Mouse (Mus musculus) frontal cortex, postnatal 36 days (tissue): ENCODE results near the gene Agtrap.
A peak's percentile ranks its signal among the peaks of the same experiment; 100 is the strongest.
"Not testable (repeated sequence)": the region's sequence is repeated elsewhere in the genome, so short reads cannot be mapped to it uniquely, and the experiment has no call there.

Experiments
- DNase-seq, 2 experiments: peaks; one replicate each; pipeline ENCODE4 v3.0.0; 2022; ENCODE audit warnings: low spot score in 2 of 2

Agtrap gene

DNA sequence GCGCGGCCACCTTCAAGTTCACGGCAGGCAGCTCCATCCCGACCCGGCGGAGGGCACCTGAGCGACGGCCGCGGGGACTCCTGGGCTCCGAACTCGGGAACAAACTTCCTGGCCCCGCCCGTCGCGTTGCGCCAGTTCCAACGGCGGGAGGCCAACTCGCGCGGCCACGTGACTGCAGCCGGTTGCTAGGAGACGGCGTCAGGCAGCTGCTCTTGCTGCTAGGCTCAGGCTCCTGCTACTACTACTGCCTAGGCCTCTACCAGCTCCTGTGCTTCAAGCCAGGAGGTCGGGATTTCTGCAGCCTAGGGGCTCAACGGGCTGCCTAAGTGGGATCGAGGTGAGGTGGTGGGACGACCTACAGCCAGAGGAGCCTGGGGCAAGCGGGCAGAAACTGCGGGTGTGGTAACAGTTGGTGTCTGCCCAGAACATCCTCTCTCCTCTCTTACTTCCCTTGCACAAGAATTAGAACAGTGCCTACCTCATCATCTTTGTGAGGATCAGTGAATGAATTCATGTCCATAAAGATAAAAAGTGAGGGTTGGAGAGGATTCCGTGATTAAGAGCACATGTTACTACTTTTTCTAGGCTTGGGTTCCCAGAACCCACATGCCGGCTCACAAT is at the start of gene Agtrap:
TSS of gene Agtrap (minus strand) at position 125 of the 621 bp plus-strand sequence.
- peak; percentile 91 to 93 for DNase-seq

DNA sequence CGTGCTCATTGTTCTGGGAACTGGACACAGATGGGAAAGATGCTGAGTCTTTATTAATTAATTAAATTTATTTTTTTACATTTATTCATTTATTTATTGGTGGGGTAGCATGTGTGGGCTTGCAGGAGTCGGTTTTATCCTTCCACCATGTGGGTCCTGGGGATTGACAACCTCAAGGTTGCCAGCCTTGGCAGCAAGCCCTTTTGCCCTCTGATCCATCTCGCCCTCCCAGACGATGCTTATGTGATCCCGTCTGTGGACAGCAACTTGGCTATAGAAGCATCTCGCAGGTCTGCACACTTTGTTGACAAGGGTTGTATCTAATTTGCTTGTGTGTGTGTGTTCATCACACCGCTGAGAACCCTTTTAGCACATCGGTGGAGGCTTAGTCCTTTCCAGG is 49.7 kb upstream of the Agtrap start:
- DNase-seq = no peak

DNA sequence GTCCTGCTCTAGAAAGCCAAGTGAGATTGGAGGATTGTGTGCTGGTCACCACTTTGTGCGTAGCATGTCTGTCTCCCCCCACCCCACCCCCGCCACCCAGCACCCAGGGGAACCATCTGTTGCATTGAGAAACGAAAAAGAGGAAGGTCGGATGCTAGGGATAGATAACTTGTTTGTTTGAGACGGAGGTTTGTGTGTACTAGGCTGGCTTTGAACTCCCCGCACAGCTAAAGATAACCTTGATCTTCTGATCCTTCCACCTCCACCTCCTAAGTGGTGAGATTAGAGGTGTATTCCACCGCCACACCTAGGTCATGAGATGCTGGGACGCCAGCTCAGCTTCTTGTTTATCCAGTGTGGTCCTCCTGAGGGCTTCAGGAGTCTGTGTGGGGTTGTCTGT is 47.2 kb upstream of the Agtrap start:
- DNase-seq = no peak

DNA sequence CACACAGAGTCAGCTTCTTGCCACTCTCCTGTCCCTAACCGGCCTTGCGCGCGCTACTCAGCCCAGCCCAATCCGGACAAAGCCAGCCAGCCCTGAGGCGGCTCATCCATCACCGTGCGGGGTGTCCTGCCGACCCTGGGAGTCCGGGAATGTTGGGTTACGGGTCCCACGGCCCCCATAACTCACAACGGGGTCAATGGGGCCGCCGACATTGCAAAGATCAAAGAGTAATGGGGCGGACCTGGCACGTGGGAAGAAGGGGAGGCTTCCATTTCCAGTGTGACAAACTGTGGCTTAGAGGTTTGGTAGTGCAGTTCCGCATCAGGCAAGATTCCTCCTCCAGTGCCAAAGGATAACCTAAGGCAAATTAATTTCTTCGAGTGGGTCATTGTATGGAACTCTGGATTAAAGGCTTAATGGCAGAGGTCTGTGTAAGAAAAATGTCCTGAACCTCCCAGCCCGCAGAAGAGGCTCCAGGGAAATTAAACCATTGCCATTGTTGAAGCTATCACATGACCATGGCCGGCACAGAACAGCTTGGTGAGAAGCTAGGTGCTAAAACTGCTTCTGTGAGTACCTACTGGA is 43.8 kb upstream of the Agtrap start:
- no peak for DNase-seq

DNA sequence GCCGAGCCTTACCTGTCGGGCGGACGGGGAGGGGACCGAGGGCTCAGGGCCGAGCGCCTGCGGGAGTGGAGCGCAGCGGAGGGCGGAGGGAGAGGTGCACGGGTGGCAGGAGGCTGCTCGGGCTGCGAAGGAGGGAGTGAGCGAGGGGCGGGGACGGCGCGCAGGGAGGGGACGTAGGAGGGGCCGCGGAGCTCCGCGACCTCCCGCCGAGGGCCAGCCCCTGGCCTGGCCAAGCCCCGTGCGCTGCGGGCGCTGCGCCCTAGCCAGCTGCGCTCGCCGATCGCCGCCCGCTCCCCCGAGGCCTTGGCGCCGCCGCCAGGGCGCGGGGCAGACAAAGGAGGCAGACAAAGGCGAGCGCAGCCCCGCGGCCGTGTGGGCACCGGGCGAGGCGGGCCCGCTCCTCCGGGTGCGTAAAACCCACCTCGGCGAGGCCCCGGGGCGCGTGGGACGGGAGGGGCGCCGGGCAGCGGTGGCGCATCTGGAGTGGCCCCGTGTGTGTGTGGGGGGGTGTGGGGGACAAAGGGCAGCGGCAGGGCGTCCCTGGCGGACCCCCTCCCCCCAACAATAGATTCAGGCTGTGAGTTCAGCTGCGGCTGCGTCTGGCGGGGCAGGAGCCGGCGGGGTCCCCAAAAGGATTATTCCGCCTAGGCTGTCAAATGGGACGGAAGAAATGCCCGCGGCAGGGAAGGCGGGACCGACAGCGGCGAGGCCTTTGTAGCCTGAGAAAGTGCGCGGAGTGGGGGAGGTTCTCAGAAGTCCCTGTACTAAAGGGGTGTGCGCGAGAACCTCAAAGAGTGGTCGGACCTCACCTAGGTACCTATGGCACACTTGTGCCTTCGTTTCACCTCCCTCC is 43.0 kb upstream of the Agtrap start, which contains the start of gene Draxin:
TSS of gene Draxin (minus strand) at position 138 of the 853 bp plus-strand sequence.
- DNase-seq = no peak

DNA sequence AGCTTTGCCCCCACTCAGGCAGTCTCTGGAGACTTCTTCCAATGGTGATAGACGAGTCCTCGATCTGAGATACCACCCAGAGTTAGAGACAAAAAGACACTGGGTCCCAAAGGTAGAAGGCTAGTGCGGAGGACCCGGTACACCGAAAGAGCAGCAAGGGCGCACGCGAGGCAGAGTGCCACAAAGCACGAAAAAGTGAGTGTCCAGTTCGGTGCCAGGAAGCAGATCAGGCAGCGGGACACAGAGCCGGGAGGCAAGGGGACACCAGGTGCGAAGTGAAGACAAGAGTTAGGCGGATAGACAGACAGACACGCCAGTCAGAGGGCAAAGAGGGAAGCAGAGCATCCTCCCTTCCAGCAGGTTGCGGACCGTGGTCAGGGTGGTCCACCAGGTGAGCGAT is 42.3 kb upstream of the Agtrap start, which contains the start of gene Mad2l2:
TSS of gene Mad2l2 (plus strand) at position 252 of the 400 bp plus-strand sequence.
- no peak for DNase-seq

DNA sequence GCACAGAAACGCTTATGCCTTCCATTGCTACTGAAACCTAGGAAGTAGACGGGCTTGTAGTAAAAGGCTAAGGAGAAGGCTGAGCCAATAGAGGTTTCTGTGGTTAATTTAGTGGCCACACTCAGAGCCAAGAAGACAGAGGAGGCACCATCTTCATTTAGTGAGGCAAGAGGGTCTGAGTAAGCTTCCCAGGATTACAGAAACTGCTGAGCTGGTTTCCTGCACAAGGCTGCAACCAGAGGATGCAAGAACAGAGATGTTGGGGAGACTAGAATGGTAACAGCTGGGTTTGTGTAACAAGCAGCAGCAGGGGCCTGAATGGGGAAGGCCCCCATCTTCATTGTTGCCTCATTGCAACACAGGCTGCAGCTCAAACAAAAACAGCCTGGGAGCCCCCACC is 40.8 kb upstream of the Agtrap start:
- no peak for DNase-seq

DNA sequence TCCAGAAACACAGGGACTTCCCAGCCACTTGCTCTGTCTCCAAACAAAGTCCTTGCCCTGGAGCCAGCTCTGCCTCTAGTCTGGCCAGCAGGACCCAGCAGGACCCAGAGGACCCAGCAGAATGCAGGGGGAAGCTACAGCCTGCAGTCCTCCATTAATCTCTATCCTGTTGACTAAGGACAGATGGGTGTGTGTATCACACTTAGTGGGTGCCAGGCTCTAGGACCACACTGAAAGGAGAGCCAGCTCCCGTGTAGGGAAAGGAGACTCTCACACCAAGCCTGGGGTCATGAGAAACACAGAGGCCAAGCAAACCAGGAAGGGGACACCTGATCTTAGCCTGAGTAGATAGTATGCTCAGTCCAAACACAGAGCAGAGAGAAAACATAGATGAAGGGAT is 40.4 kb upstream of the Agtrap start:
- DNase-seq = no peak

DNA sequence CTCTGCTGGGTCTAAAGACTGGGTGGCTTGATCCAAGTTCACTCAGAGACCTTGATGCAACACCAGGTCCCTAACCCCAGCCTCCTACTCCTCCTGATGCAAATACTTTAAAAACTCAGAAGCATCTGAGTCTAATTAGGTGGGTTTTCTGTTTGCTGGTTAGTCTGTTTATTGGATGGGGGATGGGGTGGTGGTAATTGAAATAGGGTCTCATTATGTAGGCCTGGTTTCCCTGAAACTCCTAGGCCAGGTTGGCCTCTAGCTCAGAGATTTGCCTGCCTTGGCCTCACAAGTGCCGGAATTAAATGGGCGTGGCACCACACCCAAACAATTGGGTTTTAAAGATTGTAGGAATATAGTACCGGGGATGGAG is 34.8 kb upstream of the Agtrap start:
- no peak for DNase-seq

DNA sequence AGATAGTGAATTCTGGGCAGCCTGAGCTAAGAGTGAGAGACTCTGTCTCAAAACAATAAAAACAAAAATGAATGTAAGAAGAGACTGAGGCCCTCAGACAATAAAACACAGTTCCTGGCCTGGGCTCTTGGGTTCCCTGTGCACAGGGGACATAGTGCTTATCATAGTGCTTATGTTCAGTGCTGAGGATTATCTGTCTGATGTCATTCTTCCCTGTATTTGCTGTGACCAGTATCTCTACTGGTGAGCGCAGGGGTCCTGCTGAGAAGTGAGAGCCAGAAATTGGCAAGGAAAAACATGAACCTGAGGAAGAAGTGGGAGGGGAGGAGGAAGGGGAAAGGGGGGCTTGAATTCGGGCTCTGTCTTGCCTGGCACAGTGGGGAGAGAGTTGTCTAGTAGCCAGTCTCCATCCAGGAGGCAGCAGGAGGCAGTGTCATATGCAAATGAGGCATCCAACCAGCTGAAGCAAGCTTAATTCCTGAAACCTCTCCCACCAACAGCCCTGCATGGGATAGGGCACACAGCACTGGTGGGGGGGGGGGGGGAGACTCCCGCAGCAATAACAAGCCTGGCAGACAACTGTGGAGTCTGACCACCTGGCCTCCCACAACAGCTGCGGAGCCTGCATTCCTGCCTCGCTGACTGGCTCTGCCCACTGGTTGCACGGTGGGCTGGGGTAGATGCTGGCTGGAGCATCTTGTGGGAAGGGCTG is 34.3 kb upstream of the Agtrap start:
- DNase-seq = no peak

DNA sequence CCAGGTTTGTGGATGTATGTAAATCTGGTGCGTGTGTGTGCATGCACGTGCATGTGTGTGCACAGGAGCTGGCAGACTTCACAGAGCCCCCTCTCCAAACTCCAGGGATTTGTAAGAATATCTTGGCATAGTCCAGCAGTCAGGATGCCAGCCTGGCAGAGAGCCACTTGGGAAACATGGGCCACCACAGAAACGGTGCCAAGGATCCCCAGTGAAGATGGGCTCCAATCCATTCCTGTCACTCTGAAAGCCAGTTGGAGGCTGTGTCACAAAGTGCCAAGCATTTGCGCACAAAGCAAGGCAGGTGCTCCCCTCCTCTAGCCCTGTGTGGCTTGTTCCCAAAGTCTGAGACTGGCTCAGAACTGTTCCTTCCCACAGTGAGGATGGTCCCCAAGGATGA is 33.5 kb upstream of the Agtrap start:
- peak in 1 of 2 experiments; percentile 41 for DNase-seq

DNA sequence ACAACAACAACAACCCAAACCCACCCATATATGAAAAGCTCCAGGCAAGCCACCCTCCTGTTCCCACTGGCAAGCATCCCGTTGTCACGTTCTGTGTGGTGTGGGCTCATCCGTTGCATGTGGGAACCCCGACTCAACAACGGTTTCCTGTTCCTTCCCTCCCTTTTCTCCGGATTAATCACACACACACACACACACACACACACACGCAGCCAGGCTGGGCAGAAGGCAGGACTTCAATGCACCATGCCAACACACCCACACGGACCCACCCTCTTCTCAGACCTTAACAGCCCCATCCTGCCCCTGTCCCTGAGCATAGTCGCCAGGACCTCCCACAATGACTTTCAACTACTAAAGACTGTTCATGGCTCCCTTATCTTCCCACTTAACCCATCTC is 32.7 kb upstream of the Agtrap start:
- no peak for DNase-seq

DNA sequence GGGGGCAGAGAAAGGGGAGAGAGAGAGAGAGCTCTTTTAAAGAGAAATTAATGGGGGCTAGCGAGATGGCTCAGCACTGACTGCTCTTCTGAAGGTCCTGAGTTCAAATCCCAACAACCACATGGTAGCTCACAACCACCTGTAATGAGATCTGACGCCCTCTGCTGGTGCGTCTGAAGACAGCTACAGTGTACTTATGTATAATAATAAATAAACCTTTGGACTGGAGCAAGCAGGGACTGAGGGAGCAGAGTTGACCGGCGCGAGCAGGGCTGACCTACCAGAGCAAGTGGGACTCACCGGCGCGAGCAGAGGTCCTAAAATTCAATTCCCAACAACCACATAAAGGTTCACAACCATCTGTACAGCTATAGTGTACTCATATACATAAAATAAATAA is 31.7 kb upstream of the Agtrap start:
- DNase-seq = not testable (repeated sequence)

DNA sequence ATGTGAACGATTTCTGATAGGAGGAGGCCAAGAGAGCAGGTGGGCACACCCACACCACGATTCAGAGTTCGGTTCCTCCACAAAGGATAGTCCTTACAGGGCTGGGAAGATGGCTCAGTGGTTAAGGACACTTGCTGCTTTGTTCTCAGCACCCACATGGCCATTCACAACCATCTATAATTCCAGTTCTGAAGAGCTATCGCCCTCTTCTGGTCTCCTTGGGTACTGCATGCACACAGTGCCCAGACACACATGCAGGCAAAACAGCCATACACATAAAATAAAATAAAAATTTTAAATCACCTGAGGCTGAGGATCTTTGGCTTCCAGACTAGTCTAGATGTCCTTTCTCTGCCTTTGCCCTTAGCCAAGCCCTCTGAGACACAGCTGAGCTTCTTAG is 29.6 kb upstream of the Agtrap start:
- DNase-seq = no peak

DNA sequence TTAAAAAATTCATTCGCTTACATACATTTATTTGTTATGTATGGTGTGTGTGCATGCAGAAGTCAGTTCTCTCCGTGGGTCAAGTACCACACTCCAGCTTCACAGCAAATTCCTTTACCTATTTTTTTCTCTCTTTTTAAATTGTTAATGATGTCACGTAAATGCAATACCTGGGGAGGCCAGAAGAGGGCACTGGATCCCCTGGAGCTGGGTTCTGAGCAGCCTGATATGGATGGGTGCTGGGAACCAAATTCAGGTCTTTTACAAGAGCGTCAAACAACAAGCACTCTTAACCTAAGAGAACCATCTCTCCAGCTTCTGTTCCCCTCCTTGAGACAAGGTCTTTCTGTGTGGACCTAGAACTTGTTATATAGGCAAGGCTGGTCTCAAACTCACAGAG is 28.8 kb upstream of the Agtrap start:
- no peak for DNase-seq

DNA sequence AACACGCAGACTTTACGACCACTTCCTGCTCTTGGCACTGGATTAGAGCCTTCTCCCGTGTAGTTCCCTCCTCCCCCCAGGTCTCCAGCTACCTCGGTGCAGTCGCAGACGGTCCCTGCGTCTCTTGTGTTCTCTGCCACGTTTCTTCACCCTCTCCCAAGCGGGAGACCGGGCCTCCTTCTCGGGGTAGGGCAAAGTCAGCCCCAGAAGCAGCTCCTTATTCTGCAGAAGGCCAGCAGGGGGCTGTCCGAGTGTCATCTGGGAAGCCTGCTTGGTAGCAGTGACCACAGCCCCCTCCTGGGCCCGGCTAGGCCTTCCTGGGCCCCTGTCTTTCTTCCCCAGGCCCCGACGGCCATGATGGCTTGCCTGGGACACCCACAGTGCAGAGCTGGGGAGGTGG is 27.6 kb upstream of the Agtrap start:
- no peak for DNase-seq

DNA sequence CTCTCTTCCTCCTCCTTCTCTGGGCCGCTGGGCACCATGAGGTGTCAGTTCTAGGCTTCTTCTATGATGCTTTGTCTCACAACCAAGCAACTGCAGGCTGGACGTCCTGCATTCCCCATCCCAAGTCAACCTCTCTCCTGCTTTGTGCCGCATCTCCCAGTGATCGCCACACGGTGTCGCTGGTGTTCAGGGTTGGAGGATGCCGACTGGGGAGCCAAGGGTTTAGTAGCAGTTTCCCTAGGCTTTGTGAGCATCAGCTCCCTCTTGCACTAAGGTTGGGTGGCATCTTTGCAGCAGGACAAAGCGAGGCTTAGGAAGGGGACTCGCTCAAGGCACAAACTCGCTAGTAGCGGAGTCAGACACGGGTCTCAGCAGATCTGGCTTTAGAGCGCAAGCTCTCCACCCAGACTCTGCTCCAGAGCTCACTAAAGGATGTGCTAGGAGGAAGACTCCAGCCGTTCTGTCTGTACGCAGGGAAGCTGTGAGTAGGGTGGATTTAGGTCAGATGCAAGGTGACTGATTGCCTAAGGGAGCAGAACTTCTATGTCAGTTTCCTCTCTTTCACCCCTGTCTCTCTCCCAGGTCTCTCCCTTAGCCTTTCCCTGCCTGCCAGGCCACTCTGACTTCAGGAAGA is 27.0 kb upstream of the Agtrap start:
- DNase-seq = peak; percentile 81 to 83

DNA sequence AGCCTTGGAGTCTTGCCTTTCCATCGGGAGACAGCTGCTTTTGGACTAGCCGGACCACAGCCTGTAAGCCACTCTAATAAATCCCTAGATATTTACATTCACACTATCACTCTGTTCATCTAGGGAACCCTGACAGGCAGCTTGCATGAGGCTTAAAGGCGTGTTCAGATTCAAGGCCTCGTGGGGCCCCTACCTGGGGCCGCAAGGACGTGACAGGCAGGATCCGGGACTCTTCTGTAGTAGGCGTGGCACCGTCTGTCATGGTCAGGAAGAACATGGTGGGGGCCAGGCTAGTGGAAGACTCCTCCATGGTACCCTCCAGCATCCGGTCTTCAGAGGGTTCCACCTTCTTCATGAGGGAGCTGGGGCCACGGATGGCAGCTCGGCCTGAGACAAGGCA is 24.7 kb upstream of the Agtrap start:
- no peak for DNase-seq

DNA sequence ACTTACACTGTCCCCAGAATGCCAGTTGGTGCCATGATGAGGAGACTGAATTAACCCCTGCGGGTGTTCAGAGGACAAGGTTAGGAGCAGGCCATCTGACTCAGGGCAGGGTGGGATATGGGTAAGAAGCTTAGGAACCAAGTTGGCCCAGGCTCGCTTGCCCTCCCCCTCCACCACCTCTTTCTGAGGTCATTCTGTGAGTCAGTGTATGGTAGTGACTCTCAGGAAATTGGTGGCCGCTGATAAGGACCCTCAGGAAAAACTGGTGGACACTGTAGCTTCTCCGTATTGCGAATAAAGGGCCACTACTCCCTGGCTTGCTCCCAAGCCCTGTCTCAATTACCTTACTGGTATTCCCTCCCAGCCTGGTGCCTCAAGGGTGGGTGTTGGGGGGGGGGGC is 21.4 kb upstream of the Agtrap start:
- no peak for DNase-seq

DNA sequence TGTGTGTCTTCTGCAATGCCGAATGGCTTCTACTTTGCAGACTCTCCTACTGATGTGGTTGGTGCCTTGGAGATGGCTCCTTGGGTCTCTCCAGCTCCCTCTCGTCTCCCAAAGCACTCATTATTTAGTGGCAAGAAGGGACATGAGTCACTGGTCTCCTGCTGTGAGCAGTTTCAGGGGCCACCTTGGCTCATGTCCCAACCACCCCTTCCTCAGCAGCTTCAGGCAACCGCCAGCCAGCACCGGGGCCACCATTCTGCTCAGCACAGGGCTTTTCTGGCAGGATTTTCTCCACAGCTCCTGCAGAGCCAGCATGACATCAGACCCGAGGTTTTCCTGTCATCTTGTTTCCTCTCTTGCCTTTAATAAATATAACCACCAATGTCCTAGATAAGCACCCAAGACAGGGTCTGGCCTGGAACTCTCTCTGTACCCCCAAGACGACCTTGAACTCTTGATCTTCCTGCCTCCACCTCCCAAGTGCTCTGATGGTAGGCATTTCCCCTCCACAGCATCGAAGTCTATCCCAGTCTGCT is 20.8 kb upstream of the Agtrap start:
- no peak for DNase-seq

DNA sequence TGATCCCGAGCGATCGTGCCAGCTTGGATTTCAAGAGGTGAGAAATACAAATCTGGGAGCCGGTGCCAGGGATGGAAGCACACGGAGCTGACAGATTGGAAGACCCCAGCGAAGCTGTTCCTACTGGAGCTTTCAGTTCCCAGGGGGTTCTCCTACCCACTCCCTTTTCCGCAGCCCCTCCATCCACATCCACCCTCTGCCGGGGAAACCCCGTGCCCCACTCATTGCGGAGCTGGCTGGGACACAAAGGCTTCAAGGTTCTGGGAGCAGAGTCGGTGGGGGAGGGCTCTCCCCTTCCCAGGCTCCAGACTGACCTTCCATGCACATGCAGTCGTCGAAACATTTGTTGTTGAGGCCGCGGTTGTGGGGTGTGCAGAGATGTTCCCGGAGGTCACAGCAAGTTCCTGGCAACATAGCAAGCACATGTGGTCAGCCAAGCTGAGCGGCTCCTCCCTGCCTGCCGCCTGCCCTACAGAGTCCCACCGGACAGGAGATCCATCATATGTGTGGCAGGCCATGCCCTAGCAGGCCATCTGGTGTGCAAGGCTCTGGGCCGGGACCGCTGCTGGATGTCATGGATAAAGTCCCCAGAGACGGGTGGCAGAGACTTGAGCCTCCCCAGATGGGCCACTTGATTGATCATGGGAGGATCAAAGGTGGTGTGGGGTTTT is 19.9 kb upstream of the Agtrap start:
- no peak for DNase-seq
